Mouse (Mus musculus): ENCODE data around the gene Phb2. TPM values are rescaled to one million over a fixed set of nuclear protein-coding genes. Genes with fewer than 3 reads are reported as not detected.

Phb2 gene
- polyA plus RNA-seq, 1 experiment = 193 TPM

DNA sequence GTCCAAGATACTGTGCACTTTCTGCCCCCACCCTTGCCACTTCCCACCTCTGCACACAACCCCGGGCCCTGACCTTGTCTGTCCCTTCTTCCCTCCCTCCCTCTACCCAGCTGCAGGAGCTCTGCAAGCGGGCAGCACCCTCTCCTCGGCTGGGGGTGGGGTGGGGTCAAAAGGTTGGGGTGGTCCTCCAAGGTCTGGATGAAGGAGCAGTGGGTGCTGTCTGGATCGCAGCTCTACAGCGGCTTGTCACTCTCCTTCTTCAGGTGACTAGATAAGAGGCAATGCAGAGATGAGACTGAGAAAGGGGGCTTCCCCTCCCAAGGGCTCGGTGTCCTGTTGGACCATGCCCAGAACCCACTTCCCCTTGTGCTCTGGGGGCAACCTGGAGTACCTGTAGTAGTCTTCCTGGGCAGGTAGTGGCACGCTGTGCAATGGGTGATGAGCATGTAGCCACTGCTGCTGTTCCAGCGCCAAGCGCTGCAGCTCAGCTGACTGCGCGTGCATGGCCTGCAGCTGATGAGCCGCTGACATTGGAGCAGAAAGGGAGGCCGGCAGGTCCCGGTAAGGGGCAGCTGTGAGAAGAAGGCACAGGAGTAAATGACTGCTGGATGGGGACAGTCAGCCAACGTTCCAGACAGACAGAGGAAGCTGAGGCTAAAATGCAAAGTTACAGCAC is 30.8 kb downstream of the Phb2 start:
- Histone ChIP-seq H3K4me3 (ENCODE audit: insufficient read depth, low read depth, low read length) (no peak overlapping the region), H3K36me3 (ENCODE audit: control insufficient read depth, insufficient read depth, low read length) (no peaks in the 10 kb centered on the region), H3K4me1 (ENCODE audit: control insufficient read depth, insufficient read depth, low read length) (peaks cover 19% of the 10 kb centered on the region), H3K27ac (ENCODE audit: insufficient read depth, low read depth, low read length) (no peak overlapping the region), H3K27me3 (replicated peaks; ENCODE audit: control insufficient read depth, insufficient read depth, low read length) (no peaks in the 10 kb centered on the region)
- TF ChIP-seq POLR2A (IDR thresholded peaks at IDR 0.05; ENCODE audit: low read depth, low read length) (no peak), CTCF (conservative IDR thresholded peaks at IDR 0.05; ENCODE audit: insufficient read depth, insufficient read length, low read depth, low read length) (no peak)
- whole genome bisulfite sequencing = 86% methylated on average over 15 of the region's 15 CpGs
- no peak for DNase-seq

GRCm38 (mm10) chr6:124743647-124744046 is 31.5 kb downstream of the Phb2 start:
- 82% methylated on average over 8 of the region's 8 CpGs for WGBS
- Histone ChIP-seq H3K27ac (ENCODE audit: insufficient read depth, low read depth, low read length) (no peak overlapping the region), H3K4me3 (ENCODE audit: insufficient read depth, low read depth, low read length) (no peak overlapping the region), H3K27me3 (replicated peaks; ENCODE audit: control insufficient read depth, insufficient read depth, low read length) (no peaks in the 10 kb centered on the region), H3K4me1 (ENCODE audit: control insufficient read depth, insufficient read depth, low read length) (peaks cover 18% of the 10 kb centered on the region), H3K36me3 (ENCODE audit: control insufficient read depth, insufficient read depth, low read length) (0 out of 2 replicates have a peak, but pooled peaks cover 1% of the 10 kb centered on the region)
- no peak for DNase-seq
- TF ChIP-seq CTCF (conservative IDR thresholded peaks at IDR 0.05; ENCODE audit: insufficient read depth, insufficient read length, low read depth, low read length) (no peak), POLR2A (IDR thresholded peaks at IDR 0.05; ENCODE audit: low read depth, low read length) (no peak)

GRCm38 (mm10) chr6:124744755-124745321 is 32.7 kb downstream of the Phb2 start:
- H3K4me3 ChIP-seq (ENCODE audit: insufficient read depth, low read depth, low read length) = peak overlapping the region; percentile 45
- DNase-seq = peak; percentile 33
- H3K27ac ChIP-seq (ENCODE audit: insufficient read depth, low read depth, low read length) = peak overlapping the region; percentile 72
- H3K27me3 ChIP-seq (replicated peaks; ENCODE audit: control insufficient read depth, insufficient read depth, low read length) = no peaks in the 10 kb centered on the region
- 0 out of 2 replicates have a peak, but pooled peaks cover 1% of the 10 kb centered on the region for H3K36me3 ChIP-seq (ENCODE audit: control insufficient read depth, insufficient read depth, low read length)
- no peak for TF ChIP-seq CTCF (conservative IDR thresholded peaks at IDR 0.05; ENCODE audit: insufficient read depth, insufficient read length, low read depth, low read length)
- no peak for TF ChIP-seq POLR2A (IDR thresholded peaks at IDR 0.05; ENCODE audit: low read depth, low read length)
- WGBS = 34% methylated on average over 26 of the region's 26 CpGs
- H3K4me1 ChIP-seq (ENCODE audit: control insufficient read depth, insufficient read depth, low read length) = peaks cover 15% of the 10 kb centered on the region

DNA sequence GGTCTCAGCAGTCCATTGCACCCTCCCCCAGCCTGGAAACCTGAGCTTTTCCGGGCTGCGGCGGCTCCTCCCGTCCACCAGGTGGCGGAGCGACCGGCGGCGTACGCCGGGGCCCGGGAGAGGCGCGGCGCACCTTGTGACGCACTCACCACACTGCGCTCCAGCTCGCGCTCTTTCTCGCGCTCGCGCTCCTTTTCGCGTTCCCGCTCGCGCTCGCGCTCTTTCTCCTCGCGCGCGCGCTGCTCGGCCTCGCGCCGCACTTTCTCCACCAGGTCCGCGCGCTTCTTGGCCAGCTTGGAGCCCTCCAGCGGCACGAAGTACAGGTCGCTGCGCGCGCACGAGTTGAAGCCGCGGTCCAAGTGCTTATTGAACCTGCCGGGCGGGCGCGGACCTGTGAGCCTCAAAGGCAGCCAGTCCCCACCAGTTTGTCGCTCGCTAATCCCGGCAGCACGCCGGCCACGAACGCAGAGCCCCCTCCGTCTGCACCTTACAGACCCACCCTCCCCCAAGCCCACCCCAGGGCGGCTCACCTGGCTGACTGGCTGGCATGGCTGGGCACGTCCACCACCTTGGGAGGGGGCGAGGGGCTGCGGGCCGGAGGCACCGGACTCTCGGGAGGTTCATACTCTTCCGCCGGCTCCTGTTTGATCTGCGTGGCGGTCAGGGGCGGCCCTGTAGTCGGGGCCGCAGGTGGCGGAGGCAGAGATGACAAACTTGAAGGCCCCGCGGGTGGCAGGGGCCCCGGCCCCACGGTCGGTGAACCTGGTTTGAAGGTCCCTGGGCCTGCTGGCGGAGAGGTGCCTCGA is 33.6 kb downstream of the Phb2 start:
- peak; percentile 72 for TF ChIP-seq POLR2A (IDR thresholded peaks at IDR 0.05; ENCODE audit: low read depth, low read length)
- peak; percentile 70 for TF ChIP-seq CTCF (conservative IDR thresholded peaks at IDR 0.05; ENCODE audit: insufficient read depth, insufficient read length, low read depth, low read length)
- H3K27me3 ChIP-seq (replicated peaks; ENCODE audit: control insufficient read depth, insufficient read depth, low read length) = no peaks in the 10 kb centered on the region
- peak overlapping the region; percentile 72 for H3K27ac ChIP-seq (ENCODE audit: insufficient read depth, low read depth, low read length)
- 0 out of 2 replicates have a peak, but pooled peaks cover 1% of the 10 kb centered on the region for H3K36me3 ChIP-seq (ENCODE audit: control insufficient read depth, insufficient read depth, low read length)
- DNase-seq = peak; percentile 97
- peaks cover 12% of the 10 kb centered on the region; the same call in 1 of the 2 replicates for H3K4me1 ChIP-seq (ENCODE audit: control insufficient read depth, insufficient read depth, low read length)
- H3K4me3 ChIP-seq (ENCODE audit: insufficient read depth, low read depth, low read length) = peak overlapping the region; percentile 71
- 2% methylated on average over 85 of the region's 85 CpGs for WGBS

DNA sequence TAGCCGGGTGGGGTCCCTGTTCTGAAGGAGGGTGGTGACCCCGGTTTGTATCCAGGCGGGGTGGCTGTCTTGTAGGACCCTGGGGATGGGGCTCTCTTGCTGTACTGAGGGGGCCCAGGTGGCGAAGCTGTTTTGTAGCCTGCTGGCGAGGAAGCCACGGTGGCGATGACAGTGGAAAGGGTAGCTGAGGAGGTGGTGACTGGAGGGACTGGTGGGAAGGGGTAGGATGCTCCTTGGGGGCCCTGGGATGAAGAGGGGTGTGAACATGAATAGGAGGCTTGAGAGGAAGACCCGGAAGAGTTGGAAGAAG is 34.1 kb downstream of the Phb2 start:
- no peaks in the 10 kb centered on the region for H3K27me3 ChIP-seq (replicated peaks; ENCODE audit: control insufficient read depth, insufficient read depth, low read length)
- peak overlapping the region; percentile 71; the same call in 1 of the 2 replicates for H3K4me3 ChIP-seq (ENCODE audit: insufficient read depth, low read depth, low read length)
- TF ChIP-seq POLR2A (IDR thresholded peaks at IDR 0.05; ENCODE audit: low read depth, low read length) = no peak
- TF ChIP-seq CTCF (conservative IDR thresholded peaks at IDR 0.05; ENCODE audit: insufficient read depth, insufficient read length, low read depth, low read length) = no peak
- H3K27ac ChIP-seq (ENCODE audit: insufficient read depth, low read depth, low read length) = peak overlapping the region; percentile 54
- 31% methylated on average over 8 of the region's 8 CpGs for WGBS
- no peak for DNase-seq
- H3K36me3 ChIP-seq (ENCODE audit: control insufficient read depth, insufficient read depth, low read length) = 0 out of 2 replicates have a peak, but pooled peaks cover 1% of the 10 kb centered on the region
- H3K4me1 ChIP-seq (ENCODE audit: control insufficient read depth, insufficient read depth, low read length) = peaks cover 12% of the 10 kb centered on the region; the same call in 1 of the 2 replicates

DNA sequence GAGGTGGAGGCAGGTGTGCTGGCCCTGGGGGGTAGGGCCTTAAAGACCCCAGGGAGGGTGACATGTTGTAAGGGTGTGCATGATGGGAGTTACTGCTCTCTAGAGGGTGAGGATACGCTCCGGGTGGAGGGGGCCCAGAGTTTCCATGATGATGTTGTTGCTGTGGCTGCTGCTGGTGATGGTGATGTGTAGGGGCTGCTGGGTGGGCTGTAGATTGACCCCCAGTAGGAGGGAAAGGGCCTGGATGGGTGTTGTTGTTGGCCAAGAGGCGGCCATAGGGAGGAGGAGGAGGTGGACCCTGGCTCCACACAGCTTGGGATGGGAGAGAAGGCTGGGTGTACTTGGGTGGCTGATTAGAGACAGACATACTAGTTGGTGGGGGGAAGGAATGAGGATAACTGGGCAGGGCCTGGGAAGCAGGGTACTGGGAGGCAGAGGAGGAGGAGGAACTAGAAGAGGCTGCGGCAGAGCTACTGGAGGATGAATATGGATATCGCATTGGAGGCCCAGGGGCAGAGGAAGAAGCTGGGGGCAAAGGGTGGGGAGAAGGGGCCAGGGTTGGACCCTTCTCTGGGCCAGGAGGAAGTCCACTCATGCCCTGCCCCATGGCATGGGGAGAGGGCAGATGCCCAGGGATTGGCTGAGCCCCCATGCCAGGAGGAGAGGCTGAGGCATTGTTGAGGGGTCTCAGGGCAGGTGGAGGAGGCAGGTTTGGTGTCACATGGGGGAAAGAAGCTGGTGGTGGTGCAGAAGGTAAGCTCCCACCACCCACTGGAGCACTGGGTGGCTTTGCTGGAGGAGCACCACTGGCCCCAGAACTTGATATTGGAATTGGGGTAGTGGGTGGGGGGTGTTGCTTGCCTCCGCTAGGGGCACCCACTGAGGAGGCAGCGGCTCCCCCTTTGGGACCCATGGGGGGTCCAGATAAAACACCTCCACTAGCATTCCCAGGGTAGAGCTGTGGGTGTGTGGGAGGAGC is 34.8 kb downstream of the Phb2 start:
- Histone ChIP-seq H3K27ac (ENCODE audit: insufficient read depth, low read depth, low read length) (no peak overlapping the region), H3K36me3 (ENCODE audit: control insufficient read depth, insufficient read depth, low read length) (0 out of 2 replicates have a peak, but pooled peaks cover 1% of the 10 kb centered on the region), H3K4me3 (ENCODE audit: insufficient read depth, low read depth, low read length) (no peak overlapping the region), H3K4me1 (ENCODE audit: control insufficient read depth, insufficient read depth, low read length) (peaks cover 7% of the 10 kb centered on the region; the same call in 1 of the 2 replicates), H3K27me3 (replicated peaks; ENCODE audit: control insufficient read depth, insufficient read depth, low read length) (no peaks in the 10 kb centered on the region)
- DNase-seq = no peak
- TF ChIP-seq CTCF (conservative IDR thresholded peaks at IDR 0.05; ENCODE audit: insufficient read depth, insufficient read length, low read depth, low read length) (no peak), POLR2A (IDR thresholded peaks at IDR 0.05; ENCODE audit: low read depth, low read length) (no peak)
- 88% methylated on average over 7 of the region's 7 CpGs for whole genome bisulfite sequencing

Measured in kidney, adult 2 months (tissue).